Mouse (Mus musculus) ES-E14 (cell line): ENCODE measurements around the gene Gm20695.

Experiments
- CHD2 ChIP-seq: IDR thresholded peaks from 2 replicates; pipeline ENCODE4 v1.6.1; 2014; ENCODE audit warnings: mild to moderate bottlenecking, low read depth, low read length, inconsistent platforms
- HCFC1 ChIP-seq: IDR thresholded peaks from 2 replicates; pipeline ENCODE4 v1.6.1; 2012; ENCODE audit warnings: low read length, inconsistent platforms, borderline replicate concordance; ENCODE audit not compliant: insufficient read depth
- MAFK ChIP-seq: IDR thresholded peaks from 2 replicates; pipeline ENCODE4 v1.6.1; 2014; ENCODE audit warnings: mild to moderate bottlenecking, low read depth, low read length, inconsistent platforms; ENCODE audit not compliant: insufficient read depth
- ZC3H11A ChIP-seq: IDR thresholded peaks from 2 replicates; pipeline ENCODE4 v1.6.1; 2012; ENCODE audit warnings: low read depth, mild to moderate bottlenecking, inconsistent platforms, low read length, borderline replicate concordance
- ZNF384 ChIP-seq: IDR thresholded peaks from 2 replicates; pipeline ENCODE4 v1.6.1; 2012; ENCODE audit warnings: low read depth, low read length, inconsistent platforms

DNA sequence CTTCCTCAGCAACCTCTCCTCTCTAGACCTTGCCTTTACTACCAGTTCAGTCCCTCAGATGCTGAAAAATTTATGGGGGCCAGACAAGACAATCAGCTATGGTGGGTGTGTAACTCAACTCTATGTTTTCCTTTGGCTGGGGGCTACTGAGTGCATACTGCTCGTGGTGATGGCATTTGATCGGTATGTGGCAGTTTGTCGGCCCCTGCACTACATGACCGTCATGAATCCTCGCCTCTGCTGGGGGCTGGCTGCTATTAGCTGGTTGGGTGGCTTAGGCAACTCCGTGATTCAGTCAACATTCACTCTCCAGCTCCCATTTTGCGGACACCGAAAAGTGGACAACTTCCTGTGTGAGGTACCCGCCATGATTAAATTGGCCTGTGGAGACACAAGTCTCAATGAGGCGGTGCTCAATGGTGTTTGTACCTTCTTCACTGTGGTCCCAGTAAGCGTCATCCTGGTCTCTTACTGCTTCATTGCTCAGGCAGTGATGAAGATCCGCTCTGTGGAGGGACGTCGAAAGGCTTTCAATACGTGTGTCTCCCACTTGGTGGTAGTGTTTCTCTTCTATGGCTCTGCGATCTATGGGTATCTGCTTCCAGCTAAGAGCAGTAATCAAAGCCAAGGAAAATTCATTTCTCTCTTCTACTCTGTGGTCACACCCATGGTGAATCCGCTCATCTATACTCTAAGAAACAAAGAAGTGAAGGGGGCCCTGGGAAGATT is 45.1 kb upstream of the Gm20695 start:
- peak; percentile 68; the same call in 1 of the 2 replicates for TF ChIP-seq ZC3H11A
- TF ChIP-seq CHD2, result no peak
- TF ChIP-seq HCFC1, result no peak
- TF ChIP-seq ZNF384, result no peak
- TF ChIP-seq MAFK, result no peak
